In genomic region chr17:35822964-35823937, GRCm38 (mm10) we compare ENCODE assay signal across 8 mouse cellular contexts. TPM values are rescaled to one million over a fixed set of nuclear protein-coding genes. Genes with fewer than 3 reads are reported as not detected.
DNase-seq lines count a peak whose midpoint lies in the region; ATAC-seq and TF ChIP-seq lines count a peak whose summit lies in the region.

TSS of gene Flot1 (plus strand) at chr17:35823230.

- peak; percentile 89 for ATAC-seq in hindbrain, embryonic 13.5 days (ENCODE audit: low FRiP score)
- peak; percentile 75 for ATAC-seq in megakaryocyte, adult 5-6 weeks (ENCODE audit: poor library complexity, severe bottlenecking)

- H3K27ac ChIP-seq in hindbrain, embryonic 13.5 days, result peak within 1 kb of the TSS; percentile 86
- H3K27ac ChIP-seq in left cerebral cortex, adult 2 months, result peak within 1 kb of the TSS; percentile 92

- peaks cover 34% of the 10 kb centered on the region for H3K36me3 ChIP-seq in hindbrain, embryonic 13.5 days

- peaks cover 38% of the 10 kb centered on the region for H3K4me1 ChIP-seq in hindbrain, embryonic 13.5 days (replicated peaks)

- no peak for TF ChIP-seq CTCF in left cerebral cortex, adult 2 months (IDR thresholded peaks at IDR 0.05)

- intact Hi-C loops in left cerebral cortex, adult 2 months (cut with DNase I), result no loop called here

- H3K9me3 ChIP-seq in hindbrain, embryonic 13.5 days, result no peaks in the 10 kb centered on the region

- peak within 1 kb of the TSS; percentile 85 for H3K4me2 ChIP-seq in hindbrain, embryonic 13.5 days

- H3K27me3 ChIP-seq in hindbrain, embryonic 13.5 days, result peaks cover 30% of the 10 kb centered on the region

- peak within 1 kb of the TSS; percentile 66 for H3K4me3 ChIP-seq in hindbrain, embryonic 13.5 days
- H3K4me3 ChIP-seq in left cerebral cortex, adult 2 months, result peak within 1 kb of the TSS; percentile 87

- WGBS in hindbrain, embryonic 13.5 days, result under 1% methylated on average over 32 of the region's 47 CpGs

- DNase-seq in T-cell, adult 2 months (ENCODE audit: low spot score), result peak; percentile 79
- peak; percentile 80 to 88 for DNase-seq in cerebellum, postnatal 25 days
- peak; percentile 43 to 57 for DNase-seq in frontal cortex, postnatal 25 days (ENCODE audit: low spot score in 2 of 2)
- peak; percentile 72 to 75 for DNase-seq in left cerebral cortex, adult 2 months (ENCODE audit: extremely low spot score in 1 of 2, low spot score in 2 of 2)
- peak; percentile 87 to 90 for DNase-seq in right cerebral cortex, postnatal 10 days (ENCODE audit: low spot score in 2 of 2)
- DNase-seq in urinary bladder, postnatal 25 days (ENCODE audit: low spot score), result peak; percentile 88

- H3K9ac ChIP-seq in hindbrain, embryonic 13.5 days, result peak within 1 kb of the TSS; percentile 79

RNA-seq across cellular contexts. Expression of gene Flot1, which starts in this region (rescaled TPM):
- 75.2 and 78.8 TPM in 2 replicates for polyA plus RNA-seq in hindbrain, embryonic 13.5 days (2015; fragmentation: Nextera tagmentation; extraction: Ambion mirVana)
- total RNA-seq in left cerebral cortex, adult 2 months (2021), result 100 to 1,000 TPM; 137 to 144 TPM
- total RNA-seq in megakaryocyte, adult 5-6 weeks (2015), result 73.5 and 95.0 TPM in 2 replicates
- total RNA-seq in megakaryocyte, adult 5-6 weeks (2017), result 124 and 127 TPM in 2 replicates

Comparison
In these comparisons a context has a peak if more than half of its experiments do, and no peak if none do; other contexts are left out.
1. Peak in every context shown above with its lines: DNase-seq, ATAC-seq, H3K4me3 ChIP-seq and H3K27ac ChIP-seq.